ENCODE assay signal across 19 mouse cellular contexts in the genomic region with DNA sequence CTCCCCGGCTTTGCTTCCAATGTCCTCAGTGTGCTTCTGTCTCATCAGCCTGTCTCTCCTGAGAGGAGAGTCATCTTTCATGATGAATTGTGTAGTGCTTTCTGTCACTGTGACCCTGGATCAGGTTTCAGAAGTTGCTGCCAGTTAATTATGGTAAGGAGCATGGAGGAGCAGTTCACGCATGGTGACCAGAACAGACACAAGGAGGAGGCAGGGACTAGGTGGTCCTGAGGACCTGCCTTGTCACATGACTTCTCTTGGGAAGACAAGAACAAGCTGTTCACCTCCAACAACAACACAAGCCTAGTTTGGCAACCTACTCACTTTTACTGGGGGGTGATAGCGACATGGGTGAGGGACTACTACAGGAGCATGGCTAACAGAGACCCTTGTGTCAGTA. TPM values are rescaled to one million over a fixed set of nuclear protein-coding genes. Genes with fewer than 3 reads are reported as not detected.
DNase-seq lines count a peak whose midpoint lies in the region; ATAC-seq and TF ChIP-seq lines count a peak whose summit lies in the region.
"Had no signal": no experiment of that assay in that cellular context is flagged by ENCODE, and none has a peak within 500 bp of the region (broad histone marks: within the 10 kb centered on the region; RNA-seq: fewer than 3 reads in every experiment).

No protein-coding gene starts in this region.

- H3K4me2 ChIP-seq in kidney, postnatal 0 days (ENCODE audit: low read length), result no peak overlapping the region
- no peak overlapping the region for H3K4me2 ChIP-seq in forebrain, postnatal 0 days (ENCODE audit: low read depth)
- H3K4me2 ChIP-seq in midbrain, embryonic 15.5 days, result no peak overlapping the region

- no peaks in the 10 kb centered on the region for H3K27me3 ChIP-seq in kidney, postnatal 0 days (ENCODE audit: insufficient read depth, low read length)
- H3K27me3 ChIP-seq in forebrain, postnatal 0 days (ENCODE audit: insufficient read depth, low read length), result no peaks in the 10 kb centered on the region
- H3K27me3 ChIP-seq in midbrain, embryonic 15.5 days (replicated peaks), result no peaks in the 10 kb centered on the region

- no peaks in the 10 kb centered on the region for H3K36me3 ChIP-seq in kidney, postnatal 0 days (ENCODE audit: insufficient read depth, low read length)
- H3K36me3 ChIP-seq in forebrain, postnatal 0 days (ENCODE audit: insufficient read depth), result 0 out of 2 replicates have a peak, but pooled peaks cover 12% of the 10 kb centered on the region
- H3K36me3 ChIP-seq in midbrain, embryonic 15.5 days (replicated peaks), result no peaks in the 10 kb centered on the region

- H3K4me3 ChIP-seq in kidney, postnatal 0 days (replicated peaks; ENCODE audit: low read depth, low read length), result no peak overlapping the region
- H3K4me3 ChIP-seq in forebrain, postnatal 0 days (ENCODE audit: low read depth, low read length), result no peak overlapping the region
- no peak overlapping the region for H3K4me3 ChIP-seq in midbrain, embryonic 15.5 days
- H3K4me3 ChIP-seq: gastrocnemius, adult 2 months; heart, adult 2 months had no signal

- WGBS in kidney, postnatal 0 days, result 50% methylated on average over 3 of the region's 3 CpGs
- 70% methylated on average over 3 of the region's 3 CpGs for WGBS in forebrain, postnatal 0 days
- WGBS in midbrain, embryonic 15.5 days, result 75% methylated on average over 3 of the region's 3 CpGs

- TF ChIP-seq CTCF in kidney, postnatal 0 days (IDR thresholded peaks at IDR 0.05; ENCODE audit: low read depth), result no peak
- no peak for TF ChIP-seq CTCF in forebrain, postnatal 0 days (IDR thresholded peaks at IDR 0.05; ENCODE audit: low read depth)

- 0 out of 2 replicates have a peak, but pooled peaks cover 5% of the 10 kb centered on the region for H3K4me1 ChIP-seq in kidney, postnatal 0 days (replicated peaks; ENCODE audit: insufficient read depth, low read length)
- peaks cover 10% of the 10 kb centered on the region; the same call in 1 of the 2 replicates for H3K4me1 ChIP-seq in forebrain, postnatal 0 days (ENCODE audit: insufficient read depth)
- H3K4me1 ChIP-seq in midbrain, embryonic 15.5 days, result peaks cover 21% of the 10 kb centered on the region

- no peak overlapping the region for H3K27ac ChIP-seq in kidney, postnatal 0 days
- H3K27ac ChIP-seq in forebrain, postnatal 0 days (ENCODE audit: low read depth, low read length), result peak overlapping the region; percentile 76; the same call in 1 of the 2 replicates
- peak overlapping the region; percentile 31; the same call in 1 of the 2 replicates for H3K27ac ChIP-seq in midbrain, embryonic 15.5 days
- H3K27ac ChIP-seq: gastrocnemius, adult 2 months; heart, adult 2 months; liver, embryonic 14.5 days had no signal

- H3K9me3 ChIP-seq in kidney, postnatal 0 days (replicated peaks; ENCODE audit: low read length), result no peaks in the 10 kb centered on the region
- no peaks in the 10 kb centered on the region for H3K9me3 ChIP-seq in forebrain, postnatal 0 days (ENCODE audit: low read length)
- no peaks in the 10 kb centered on the region for H3K9me3 ChIP-seq in midbrain, embryonic 15.5 days

- DNase-seq in embryo, embryonic 10.5 days (ENCODE audit: low spot score), result peak; percentile 21
- no peak for DNase-seq in embryo, embryonic 10 days (ENCODE audit: low spot score)
- DNase-seq in kidney, postnatal 0 days (ENCODE audit: low spot score), result peak; percentile 48
- DNase-seq in kidney, postnatal 10 days, result no peak
- DNase-seq in forebrain, postnatal 0 days, result no peak
- no peak for DNase-seq in left cerebral cortex, adult 8-10 months (ENCODE audit: low spot score in 2 of 2)
- DNase-seq: cerebellum, adult 11 months; gastrocnemius, adult 2 months; heart, adult 2 months; heart, postnatal 36 days; kidney, adult 11 months; left cerebral cortex, postnatal 4 days; lung, postnatal 14 days had no signal

- no peak; the same call in 1 of the 2 replicates for ATAC-seq in kidney, postnatal 0 days (replicated peaks; ENCODE audit: low FRiP score, low read depth)
- ATAC-seq in forebrain, postnatal 0 days, result peak; percentile 1; the same call in 1 of the 2 replicates
- ATAC-seq in midbrain, embryonic 15.5 days (replicated peaks), result no peak
- ATAC-seq in erythroblast, adult 5-6 weeks (replicated peaks; ENCODE audit: low FRiP score, poor library complexity, severe bottlenecking), result no peak

- no peak overlapping the region for H3K9ac ChIP-seq in kidney, postnatal 0 days (ENCODE audit: low read depth, low read length)
- no peak overlapping the region for H3K9ac ChIP-seq in forebrain, postnatal 0 days
- H3K9ac ChIP-seq in midbrain, embryonic 15.5 days, result no peak overlapping the region
- H3K9ac ChIP-seq: liver, embryonic 14.5 days had no signal

RNA-seq across cellular contexts. Expression of a gene that starts 22.5 kb away (rescaled TPM):
- polyA plus RNA-seq in kidney, postnatal 0 days (2015; fragmentation: Nextera tagmentation; extraction: Ambion mirVana), result 22.9 and 23.0 TPM in 2 replicates
- total RNA-seq in forebrain, postnatal 0 days (2014; rRNA removed), result 22.1 and 23.2 TPM in 2 replicates
- 16.8 and 18.6 TPM in 2 replicates for polyA plus RNA-seq in forebrain, postnatal 0 days (2015; fragmentation: Nextera tagmentation; extraction: Ambion mirVana)
- 31.0 and 32.8 TPM in 2 replicates for polyA plus RNA-seq in midbrain, embryonic 15.5 days (2015; fragmentation: Nextera tagmentation; extraction: Ambion mirVana)
- 10 to 100 TPM; 15.1 to 32.6 (median 20.4) TPM for total RNA-seq in left cerebral cortex, adult 8-10 months (2022)
- 13.4 and 16.1 TPM in 2 replicates for total RNA-seq in erythroblast, adult 5-6 weeks (2015; ENCODE audit: low replicate concordance)
- 21.4 and 25.2 TPM in 2 replicates for total RNA-seq in erythroblast, adult 5-6 weeks (2017; ENCODE audit: low replicate concordance)

RNA-seq across cellular contexts. Expression of a gene that starts 40.8 kb away (rescaled TPM):
- polyA plus RNA-seq in kidney, postnatal 0 days (2015; fragmentation: Nextera tagmentation; extraction: Ambion mirVana), result not detected in 2 replicates
- not detected in 2 replicates for total RNA-seq in forebrain, postnatal 0 days (2014; rRNA removed)
- not detected in 2 replicates for polyA plus RNA-seq in forebrain, postnatal 0 days (2015; fragmentation: Nextera tagmentation; extraction: Ambion mirVana)
- not detected in 2 replicates for polyA plus RNA-seq in midbrain, embryonic 15.5 days (2015; fragmentation: Nextera tagmentation; extraction: Ambion mirVana)
- not detected for total RNA-seq in left cerebral cortex, adult 8-10 months (2022)
- total RNA-seq in erythroblast, adult 5-6 weeks (2015; ENCODE audit: low replicate concordance), result not detected in 2 replicates
- total RNA-seq in erythroblast, adult 5-6 weeks (2017; ENCODE audit: low replicate concordance), result not detected in 2 replicates
- total RNA-seq: gastrocnemius, adult 2 months; heart, adult 2 months; heart, postnatal 36 days; layer of hippocampus, postnatal 14 days; left cerebral cortex, postnatal 4 days; monocyte, adult 5-6 weeks had no signal
- polyA plus RNA-seq: cortical plate, adult 2 months; heart, adult 2 months; liver, embryonic 14.5 days had no signal

RNA-seq across cellular contexts. Expression of a gene that starts 57.0 kb away (rescaled TPM):
- polyA plus RNA-seq in kidney, postnatal 0 days (2015; fragmentation: Nextera tagmentation; extraction: Ambion mirVana), result 0.19 TPM in 1 of 2 replicates, not detected in the other
- 0.08 TPM in 1 of 2 replicates, not detected in the other for total RNA-seq in forebrain, postnatal 0 days (2014; rRNA removed)
- polyA plus RNA-seq in forebrain, postnatal 0 days (2015; fragmentation: Nextera tagmentation; extraction: Ambion mirVana), result 0.21 and 0.42 TPM in 2 replicates
- 0.17 and 0.26 TPM in 2 replicates for polyA plus RNA-seq in midbrain, embryonic 15.5 days (2015; fragmentation: Nextera tagmentation; extraction: Ambion mirVana)
- total RNA-seq in left cerebral cortex, adult 8-10 months (2022), result under 1 TPM; 0.11 to 0.23 (median 0.14) TPM
- not detected in 2 replicates for total RNA-seq in erythroblast, adult 5-6 weeks (2015; ENCODE audit: low replicate concordance)
- not detected in 2 replicates for total RNA-seq in erythroblast, adult 5-6 weeks (2017; ENCODE audit: low replicate concordance)
- total RNA-seq: gastrocnemius, adult 2 months; heart, adult 2 months; heart, postnatal 36 days; monocyte, adult 5-6 weeks had no signal
- polyA plus RNA-seq: liver, embryonic 14.5 days had no signal

RNA-seq across cellular contexts. Expression of a gene that starts 58.9 kb away (rescaled TPM):
- not detected in 2 replicates for polyA plus RNA-seq in kidney, postnatal 0 days (2015; fragmentation: Nextera tagmentation; extraction: Ambion mirVana)
- total RNA-seq in forebrain, postnatal 0 days (2014; rRNA removed), result 0.08 and 0.33 TPM in 2 replicates
- not detected in 2 replicates for polyA plus RNA-seq in forebrain, postnatal 0 days (2015; fragmentation: Nextera tagmentation; extraction: Ambion mirVana)
- polyA plus RNA-seq in midbrain, embryonic 15.5 days (2015; fragmentation: Nextera tagmentation; extraction: Ambion mirVana), result not detected in 2 replicates
- under 1 TPM in 2 of 4 experiments, not detected in 2; 0.07 to 0.17 TPM for total RNA-seq in left cerebral cortex, adult 8-10 months (2022)
- not detected in 2 replicates for total RNA-seq in erythroblast, adult 5-6 weeks (2015; ENCODE audit: low replicate concordance)
- total RNA-seq in erythroblast, adult 5-6 weeks (2017; ENCODE audit: low replicate concordance), result not detected in 2 replicates
- total RNA-seq: gastrocnemius, adult 2 months; heart, adult 2 months; heart, postnatal 36 days; left cerebral cortex, postnatal 4 days had no signal
- polyA plus RNA-seq: liver, embryonic 14.5 days had no signal

Comparison
In these comparisons a context has a peak if more than half of its experiments do, and no peak if none do; other contexts are left out.
1. DNase-seq: peak in embryo, embryonic 10.5 days (single experiment) and kidney, postnatal 0 days (single experiment); none in embryo, embryonic 10 days (single experiment), kidney, postnatal 10 days (single experiment), forebrain, postnatal 0 days (single experiment) and left cerebral cortex, adult 8-10 months (0 of 2).